Mouse (Mus musculus): ENCODE measurements around the gene Etv4. TPM values are rescaled to one million over a fixed set of nuclear protein-coding genes. Genes with fewer than 3 reads are reported as not detected.

The Etv4 gene
- not detected in 2 replicates for total RNA-seq (2017)

- peak; percentile 71 for ATAC-seq (ENCODE audit: extremely low read depth, insufficient number of reproducible peaks, low FRiP score, poor library complexity, severe bottlenecking)
Observed at GRCm38 (mm10) chr11:101785143-101785851, at the start of gene Etv4. Etv4 (minus strand) TSS chr11:101785371.

- ATAC-seq (ENCODE audit: extremely low read depth, insufficient number of reproducible peaks, low FRiP score, poor library complexity, severe bottlenecking), result no peak
Observed at GRCm38 (mm10) chr11:101832001-101832400, 46.8 kb upstream of the Etv4 start.

- ATAC-seq (ENCODE audit: extremely low read depth, insufficient number of reproducible peaks, low FRiP score, poor library complexity, severe bottlenecking), result no peak
Observed at GRCm38 (mm10) chr11:101830616-101831015, 45.4 kb upstream of the Etv4 start.

GRCm38 (mm10) chr11:101830112-101830511, 44.9 kb upstream of the Etv4 start:
- ATAC-seq (ENCODE audit: extremely low read depth, insufficient number of reproducible peaks, low FRiP score, poor library complexity, severe bottlenecking), result no peak

- no peak for ATAC-seq (ENCODE audit: extremely low read depth, insufficient number of reproducible peaks, low FRiP score, poor library complexity, severe bottlenecking)
Observed at GRCm38 (mm10) chr11:101828718-101829117, 43.5 kb upstream of the Etv4 start.

- ATAC-seq (ENCODE audit: extremely low read depth, insufficient number of reproducible peaks, low FRiP score, poor library complexity, severe bottlenecking), result no peak
Observed at GRCm38 (mm10) chr11:101823210-101823609, 38.0 kb upstream of the Etv4 start.

- no peak for ATAC-seq (ENCODE audit: extremely low read depth, insufficient number of reproducible peaks, low FRiP score, poor library complexity, severe bottlenecking)
Observed at GRCm38 (mm10) chr11:101820899-101821298, 35.7 kb upstream of the Etv4 start.

GRCm38 (mm10) chr11:101819853-101820252, 34.7 kb upstream of the Etv4 start:
- no peak for ATAC-seq (ENCODE audit: extremely low read depth, insufficient number of reproducible peaks, low FRiP score, poor library complexity, severe bottlenecking)

- ATAC-seq (ENCODE audit: extremely low read depth, insufficient number of reproducible peaks, low FRiP score, poor library complexity, severe bottlenecking), result no peak
Observed at GRCm38 (mm10) chr11:101815103-101816085, 30.2 kb upstream of the Etv4 start.

GRCm38 (mm10) chr11:101814375-101815102, 29.4 kb upstream of the Etv4 start:
- no peak; the same call in 1 of the 2 replicates for ATAC-seq (ENCODE audit: extremely low read depth, insufficient number of reproducible peaks, low FRiP score, poor library complexity, severe bottlenecking)

- ATAC-seq (ENCODE audit: extremely low read depth, insufficient number of reproducible peaks, low FRiP score, poor library complexity, severe bottlenecking), result peak; percentile 61
Observed at GRCm38 (mm10) chr11:101813259-101813658, 28.1 kb upstream of the Etv4 start.

- no peak for ATAC-seq (ENCODE audit: extremely low read depth, insufficient number of reproducible peaks, low FRiP score, poor library complexity, severe bottlenecking)
Observed at GRCm38 (mm10) chr11:101809060-101809828, 24.1 kb upstream of the Etv4 start.

- ATAC-seq (ENCODE audit: extremely low read depth, insufficient number of reproducible peaks, low FRiP score, poor library complexity, severe bottlenecking), result no peak
Observed at GRCm38 (mm10) chr11:101807266-101807665, 22.1 kb upstream of the Etv4 start.

GRCm38 (mm10) chr11:101806741-101807140, 21.6 kb upstream of the Etv4 start:
- ATAC-seq (ENCODE audit: extremely low read depth, insufficient number of reproducible peaks, low FRiP score, poor library complexity, severe bottlenecking), result no peak

GRCm38 (mm10) chr11:101805113-101805704, 20.0 kb upstream of the Etv4 start:
- ATAC-seq (ENCODE audit: extremely low read depth, insufficient number of reproducible peaks, low FRiP score, poor library complexity, severe bottlenecking), result no peak

GRCm38 (mm10) chr11:101801386-101801785, 16.2 kb upstream of the Etv4 start:
- no peak for ATAC-seq (ENCODE audit: extremely low read depth, insufficient number of reproducible peaks, low FRiP score, poor library complexity, severe bottlenecking)

- no peak for ATAC-seq (ENCODE audit: extremely low read depth, insufficient number of reproducible peaks, low FRiP score, poor library complexity, severe bottlenecking)
Observed at GRCm38 (mm10) chr11:101798083-101798482, 12.9 kb upstream of the Etv4 start.

GRCm38 (mm10) chr11:101797355-101797754, 12.2 kb upstream of the Etv4 start:
- ATAC-seq (ENCODE audit: extremely low read depth, insufficient number of reproducible peaks, low FRiP score, poor library complexity, severe bottlenecking), result no peak

Data from neutrophil, adult 5-6 weeks (primary cell).